Mouse (Mus musculus) CH12.LX (cell line): ENCODE results near the gene Btbd6. TPM values are rescaled to one million over a fixed set of nuclear protein-coding genes. Genes with fewer than 3 reads are reported as not detected.

Source experiments
- DNase-seq: peaks from one replicate; pipeline ENCODE4 v3.0.0-alpha.2; 2013; ENCODE audit errors: extremely low read depth
- H3K27ac ChIP-seq: 2 replicates; pipeline ENCODE4 v1.5.1; 2012; ENCODE audit warnings: low read depth, mild to moderate bottlenecking, control low read depth, moderate library complexity; ENCODE audit not compliant: insufficient read depth
- H3K27me3 ChIP-seq: replicated peaks from 2 replicates; pipeline ENCODE3; 2012; ENCODE audit warnings: inconsistent platforms
- H3K36me3 ChIP-seq, 2 experiments: replicated peaks in 1 of 2; 2 replicates each; pipeline versions ENCODE3 to v1.6.1; 2012; ENCODE audit warnings: inconsistent platforms in 1 of 2, low read length in 1 of 2, mild to moderate bottlenecking in 1 of 2, mixed read lengths in 1 of 2, moderate library complexity in 1 of 2; ENCODE audit not compliant: control insufficient read depth in 1 of 2, insufficient read depth in 1 of 2
- H3K4me1 ChIP-seq, 2 experiments: 2 replicates each; pipeline ENCODE4 v1.6.1; 2012; ENCODE audit warnings: inconsistent platforms in 1 of 2, moderate library complexity in 1 of 2; ENCODE audit not compliant: insufficient read depth in 2 of 2, control insufficient read depth in 1 of 2
- H3K4me2 ChIP-seq: 2 replicates; pipeline ENCODE4 v1.6.1; 2012; ENCODE audit warnings: low read depth, mild to moderate bottlenecking, control low read depth; ENCODE audit not compliant: poor library complexity, insufficient read depth, severe bottlenecking
- H3K4me3 ChIP-seq, 3 experiments: fragments of 150-350 bp in 1 of 3; sonication (generic) in 1 of 3; replicated peaks in 1 of 3; 2 replicates each; pipeline versions ENCODE3 to v1.5.1; 2011 to 2012; ENCODE audit warnings: low read depth in 2 of 3, low read length in 2 of 3, mild to moderate bottlenecking in 2 of 3, moderate library complexity in 2 of 3, control low read depth in 1 of 3, improper control_type of control experiment in 1 of 3, inconsistent platforms in 1 of 3, mixed read lengths in 1 of 3; ENCODE audit not compliant: poor library complexity in 1 of 3
- H3K79me2 ChIP-seq: replicated peaks from 2 replicates; pipeline ENCODE4 v1.6.1; 2012; ENCODE audit warnings: mild to moderate bottlenecking, moderate library complexity; ENCODE audit not compliant: control insufficient read depth, poor library complexity, insufficient read depth, severe bottlenecking; ENCODE audit errors: extremely low read depth
- H3K9ac ChIP-seq: 2 replicates; pipeline ENCODE4 v1.6.1; 2012; ENCODE audit warnings: low read depth, mild to moderate bottlenecking, control low read depth, moderate library complexity; ENCODE audit not compliant: insufficient read depth
- H3K9me3 ChIP-seq: replicated peaks from 2 replicates; pipeline ENCODE3; 2012; ENCODE audit warnings: low read length, inconsistent platforms, mixed read lengths
- CHD2 ChIP-seq: IDR thresholded peaks from 2 replicates; pipeline ENCODE4 v1.6.1; 2011; ENCODE audit warnings: low read length, improper control_type of control experiment
- CTCF ChIP-seq, 2 experiments: IDR thresholded peaks in 1 of 2; conservative IDR thresholded peaks in 1 of 2; 2 replicates each; pipeline ENCODE4 v1.5.1; 2011 to 2012; ENCODE audit warnings: low read depth in 2 of 2, low read length in 2 of 2, improper control_type of control experiment in 1 of 2, inconsistent platforms in 1 of 2, mild to moderate bottlenecking in 1 of 2, moderate library complexity in 1 of 2
- ELF1 ChIP-seq: IDR thresholded peaks from 2 replicates; pipeline ENCODE4 v1.6.1; 2014; ENCODE audit warnings: low read depth, mild to moderate bottlenecking, inconsistent platforms, low read length, improper control_type of control experiment
- GABPA ChIP-seq: IDR thresholded peaks from 2 replicates; pipeline ENCODE4 v1.6.1; 2012; ENCODE audit warnings: low read depth, low read length, improper control_type of control experiment, inconsistent platforms; ENCODE audit not compliant: insufficient replicate concordance
- HCFC1 ChIP-seq: IDR thresholded peaks from 2 replicates; pipeline ENCODE4 v1.6.1; 2012; ENCODE audit warnings: low read depth, mild to moderate bottlenecking, inconsistent platforms, low read length, improper control_type of control experiment
- JUN ChIP-seq: IDR thresholded peaks from 2 replicates; pipeline ENCODE4 v1.6.1; 2011; ENCODE audit warnings: low read depth, mild to moderate bottlenecking, low read length, improper control_type of control experiment, moderate library complexity; ENCODE audit not compliant: insufficient read depth
- JUND ChIP-seq: conservative IDR thresholded peaks from 2 replicates; pipeline ENCODE4 v1.6.1; 2011; ENCODE audit warnings: low read depth, low read length, improper control_type of control experiment
- KAT2A ChIP-seq: IDR thresholded peaks from 2 replicates; pipeline ENCODE4 v1.6.1; 2012; ENCODE audit warnings: low read length, improper control_type of control experiment, inconsistent platforms; ENCODE audit not compliant: insufficient replicate concordance
- MAFK ChIP-seq: IDR thresholded peaks from 2 replicates; pipeline ENCODE4 v1.6.1; 2011; ENCODE audit warnings: low read length, improper control_type of control experiment; ENCODE audit not compliant: insufficient replicate concordance
- MAZ ChIP-seq: IDR thresholded peaks from 2 replicates; pipeline ENCODE4 v1.6.1; 2012; ENCODE audit warnings: low read depth, mild to moderate bottlenecking, inconsistent platforms, low read length, improper control_type of control experiment, moderate library complexity
- MEF2A ChIP-seq: IDR thresholded peaks from 2 replicates; pipeline ENCODE4 v1.6.1; 2014; ENCODE audit warnings: low read depth, mild to moderate bottlenecking, inconsistent platforms, low read length, improper control_type of control experiment, borderline replicate concordance
- MYC ChIP-seq: IDR thresholded peaks from 2 replicates; pipeline ENCODE4 v1.6.1; 2011; ENCODE audit warnings: low read depth, mild to moderate bottlenecking, improper control_type of control experiment, low read length
- NELFE ChIP-seq: IDR thresholded peaks from 2 replicates; pipeline ENCODE4 v1.6.1; 2011; ENCODE audit warnings: low read depth, low read length, improper control_type of control experiment
- NRF1 ChIP-seq: IDR thresholded peaks from 2 replicates; pipeline ENCODE4 v1.6.1; 2014; ENCODE audit warnings: low read depth, mild to moderate bottlenecking, inconsistent platforms, low read length, improper control_type of control experiment, moderate library complexity
- PAX5 ChIP-seq: IDR thresholded peaks from 2 replicates; pipeline ENCODE4 v1.6.1; 2012; ENCODE audit warnings: low read length, inconsistent platforms, mixed read lengths
- POLR2AphosphoS2 ChIP-seq: IDR thresholded peaks from 2 replicates; pipeline ENCODE4 v1.6.1; 2011; ENCODE audit warnings: low read depth, low read length, improper control_type of control experiment
- RAD21 ChIP-seq: IDR thresholded peaks from 2 replicates; pipeline ENCODE4 v1.6.1; 2011; ENCODE audit warnings: low read depth, mild to moderate bottlenecking, low read length, improper control_type of control experiment, moderate library complexity
- RCOR1 ChIP-seq: conservative IDR thresholded peaks from 2 replicates; pipeline ENCODE4 v1.6.1; 2012; ENCODE audit warnings: low read depth, mild to moderate bottlenecking, inconsistent platforms, low read length, improper control_type of control experiment
- SMC3 ChIP-seq: IDR thresholded peaks from 2 replicates; pipeline ENCODE4 v1.6.1; 2011; ENCODE audit warnings: low read depth, low read length, improper control_type of control experiment
- USF1 ChIP-seq: IDR thresholded peaks from 2 replicates; pipeline ENCODE4 v1.6.1; 2014; ENCODE audit warnings: low read depth, mild to moderate bottlenecking, inconsistent platforms, low read length, improper control_type of control experiment
- USF2 ChIP-seq: conservative IDR thresholded peaks from 2 replicates; pipeline ENCODE4 v1.6.1; 2011; ENCODE audit warnings: low read depth, low read length, improper control_type of control experiment
- ZC3H11A ChIP-seq: IDR thresholded peaks from 2 replicates; pipeline ENCODE4 v1.6.1; 2012; ENCODE audit warnings: low read depth, mild to moderate bottlenecking, inconsistent platforms, low read length, improper control_type of control experiment
- ZKSCAN1 ChIP-seq: IDR thresholded peaks from 2 replicates; pipeline ENCODE4 v1.6.1; 2012; ENCODE audit warnings: low read depth, inconsistent platforms, low read length, improper control_type of control experiment, borderline replicate concordance
- ZNF384 ChIP-seq: IDR thresholded peaks from 2 replicates; pipeline ENCODE4 v1.6.1; 2012; ENCODE audit warnings: low read depth, low read length, improper control_type of control experiment, inconsistent platforms
- dilution Hi-C: fragments of 300-500 bp; cut with MboI; formaldehyde crosslinking; loops from 2 replicates; pipeline ENCODE4 v1.14.3; 2020; ENCODE audit warnings: low sequenced_read_pairs; ENCODE audit not compliant: extremely low pct_unique_long_range_greater_than_20kb, extremely low pct_ligation_motif_present
- in situ Hi-C: fragments of 300-500 bp; cut with MboI; formaldehyde crosslinking; loops from 3 replicates; pipeline ENCODE4 v1.14.3; 2019; ENCODE audit warnings: low sequenced_read_pairs, low pct_ligation_motif_present, low pct_unique_long_range_greater_than_20kb, mixed read lengths
- polyA plus RNA-seq: library from polyadenylated mRNA; unstranded; fragments of >175 nt; gene quantifications from 2 replicates; pipeline ENCODE4 v1.2.1, GENCODE M21; 2012; ENCODE audit warnings: low read depth; ENCODE audit not compliant: insufficient read length
- total RNA-seq, 2 experiments: library from RNA; depleted of rRNA; stranded (reverse); fragments of 300-350 nt in 1 of 2; fragments of >200 nt in 1 of 2; gene quantifications; 2 replicates each; pipeline ENCODE4 v1.2.3; 2012 to 2014

Btbd6 gene
- total and polyA plus RNA-seq, 3 experiments, result 5.6 to 11.9 (median 9.9) TPM

DNA sequence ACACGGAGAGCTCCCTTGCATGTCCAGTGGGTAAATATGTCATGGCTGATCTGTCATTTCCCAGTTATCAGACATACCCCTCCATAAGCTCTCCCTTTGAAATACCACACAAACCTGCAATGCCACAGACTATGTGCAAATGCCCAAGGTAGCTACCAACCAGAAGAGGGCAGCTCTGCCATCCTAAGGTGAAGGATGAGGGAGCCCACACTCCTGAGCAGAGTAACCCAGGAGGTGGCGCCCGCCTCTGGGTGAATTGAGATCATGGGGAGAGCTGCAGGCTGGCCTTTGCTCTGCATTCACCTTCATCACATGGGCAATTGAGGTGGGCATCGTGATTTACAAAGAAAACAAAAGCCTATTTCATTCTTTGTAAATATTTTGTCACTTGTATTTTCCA, 28.7 kb downstream of the Btbd6 start:
- Histone ChIP-seq H3K9ac (no peak overlapping the region), H3K27me3 (peaks cover 7% of the 10 kb centered on the region), H3K4me3 (no peak overlapping the region), H3K79me2 (no peaks in the 10 kb centered on the region), H3K27ac (no peak overlapping the region), H3K36me3 (no peaks in the 10 kb centered on the region), H3K4me1 (peaks cover 0 to 6% of the 10 kb centered on the region in 2 experiments; a peak in 1 of 4 replicates), H3K4me2 (no peak overlapping the region), H3K9me3 (no peaks in the 10 kb centered on the region)
- dilution Hi-C loops, result no loop called here
- DNase-seq, result peak; percentile 47
- peak in 1 of 2 experiments; percentile 99; a peak in 2 of 4 replicates for TF ChIP-seq CTCF (conservative IDR thresholded peaks at IDR 0.05 in 1 of 2, IDR thresholded peaks at IDR 0.05 in 1 of 2; ENCODE audit: low read depth in 2 of 2, low read length in 2 of 2)
- TF ChIP-seq ZC3H11A, result 0 out of 2 replicates have a peak, but pooled peaks have one; percentile 45
- no peak for TF ChIP-seq GABPA
- TF ChIP-seq RAD21, result peak; percentile 74
- TF ChIP-seq ZNF384, result no peak
- TF ChIP-seq POLR2AphosphoS2, result no peak
- no peak for TF ChIP-seq JUND
- TF ChIP-seq SMC3, result peak; percentile 94
- in situ Hi-C loops, result loop anchor here (10.0 kb wide), 2 partner anchors 50 to 80 kb away; no protein-coding TSS in a partner anchor

DNA sequence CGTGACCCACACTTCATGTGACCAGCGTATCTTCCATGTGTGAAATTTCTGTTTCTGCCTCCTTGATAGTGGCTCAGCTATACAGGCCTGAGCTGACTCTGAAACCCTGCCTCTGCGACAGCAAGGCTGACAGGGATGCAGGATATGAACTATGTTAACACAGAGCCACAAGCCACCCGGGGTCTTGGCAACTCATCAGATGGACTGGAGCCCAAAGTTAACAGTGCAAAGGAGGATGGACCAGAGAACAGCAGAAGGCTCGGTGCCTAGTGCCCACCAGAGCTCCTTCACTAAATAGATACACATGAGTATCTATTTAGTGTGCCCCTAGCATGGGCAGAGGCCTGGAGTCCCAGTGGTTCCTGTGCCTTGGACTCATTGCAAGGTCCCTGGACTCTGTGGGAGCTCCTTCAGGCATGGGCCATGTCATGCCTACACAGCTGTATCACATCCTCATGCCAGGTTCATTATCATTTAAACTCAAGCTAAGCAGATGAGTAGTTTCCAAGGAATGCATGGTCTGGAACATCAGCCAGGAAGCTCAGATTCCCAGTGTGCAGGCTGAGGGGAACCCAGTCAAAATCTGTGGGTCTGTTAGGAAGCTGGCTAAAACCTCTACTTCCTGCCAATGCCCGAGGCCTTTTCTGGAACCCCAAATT, 35.5 kb downstream of the Btbd6 start:
- TF ChIP-seq CHD2 (no peak), NELFE (no peak), KAT2A (no peak), RAD21 (no peak), MYC (no peak), SMC3 (no peak), ZKSCAN1 (no peak), USF2 (no peak), USF1 (no peak), JUN (no peak), MAFK (no peak), HCFC1 (no peak), RCOR1 (no peak), PAX5 (no peak), NRF1 (no peak), ELF1 (no peak), MEF2A (no peak), MAZ (no peak), ZC3H11A (no peak)
- no peak overlapping the region for H3K4me3 ChIP-seq
- H3K36me3 ChIP-seq, result peaks cover 0 to 6% of the 10 kb centered on the region in 2 experiments
- in situ Hi-C loops, result no loop called here
- H3K9me3 ChIP-seq, result peaks cover 2% of the 10 kb centered on the region
- H3K4me1 ChIP-seq, result peaks cover 9 to 31% of the 10 kb centered on the region in 2 experiments
- no peak overlapping the region for H3K9ac ChIP-seq
- no peak for DNase-seq
- no peaks in the 10 kb centered on the region for H3K79me2 ChIP-seq
- H3K4me2 ChIP-seq, result no peak overlapping the region
- dilution Hi-C loops, result no loop called here
- no peak overlapping the region for H3K27ac ChIP-seq
- no peaks in the 10 kb centered on the region for H3K27me3 ChIP-seq
